Mouse (Mus musculus) adrenal gland (tissue): ENCODE results near the gene Gata3.

Source experiments
- intact Hi-C: fragments of 180-260 bp; cut with DNase I; formaldehyde crosslinking; loops from one replicate; pipeline ENCODE4 v1.15.1; 2025
- long read RNA-seq, 2 experiments: library from polyadenylated mRNA; unstranded; transcript quantifications; one replicate each; pipeline ENCODE4 v2.0.0; 2020; ENCODE audit warnings: borderline replicate concordance in 1 of 2; ENCODE audit not compliant: insufficient replicate concordance in 1 of 2

Gene Gata3
- long read RNA-seq, experiment 1, partial matches to known transcripts, result 16 of 23 reads
- long read RNA-seq, experiment 1, other reads (novel, unspliced or antisense), result 5 of 23 reads
- long read RNA-seq, experiment 2, partial matches to known transcripts, result 6 of 13 reads
- long read RNA-seq, experiment 2, other reads (novel, unspliced or antisense), result 6 of 13 reads

GRCm38 (mm10) chr2:9889651-9890183, at the start of gene Gata3:
TSS of gene Gata3 (minus strand) at chr2:9890034.
- intact Hi-C loops, result loop anchor here (5.0 to 10.0 kb wide), 3 partner anchors 118 to 1215 kb away; no protein-coding TSS in a partner anchor

DNA sequence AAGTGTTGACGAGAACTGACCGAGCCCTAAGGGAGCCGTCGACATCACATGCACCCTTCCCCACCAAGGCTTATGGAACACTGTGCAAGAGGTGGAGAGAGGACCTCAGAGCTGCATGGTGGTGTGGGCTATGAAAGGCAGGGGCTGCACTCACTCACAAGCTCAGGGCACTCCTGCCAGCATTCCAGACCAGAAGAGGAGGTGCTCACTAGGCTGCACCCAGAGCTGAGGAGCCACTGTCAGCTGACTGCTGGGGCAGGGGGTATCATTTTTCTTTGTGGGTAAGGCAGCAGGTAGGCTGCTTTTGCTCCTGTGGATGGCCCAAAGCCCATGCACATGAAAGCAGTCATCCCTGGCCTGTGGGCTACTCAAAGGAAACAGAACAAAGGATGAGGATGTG, 49.4 kb upstream of the Gata3 start:
- intact Hi-C loops, result no loop called here

DNA sequence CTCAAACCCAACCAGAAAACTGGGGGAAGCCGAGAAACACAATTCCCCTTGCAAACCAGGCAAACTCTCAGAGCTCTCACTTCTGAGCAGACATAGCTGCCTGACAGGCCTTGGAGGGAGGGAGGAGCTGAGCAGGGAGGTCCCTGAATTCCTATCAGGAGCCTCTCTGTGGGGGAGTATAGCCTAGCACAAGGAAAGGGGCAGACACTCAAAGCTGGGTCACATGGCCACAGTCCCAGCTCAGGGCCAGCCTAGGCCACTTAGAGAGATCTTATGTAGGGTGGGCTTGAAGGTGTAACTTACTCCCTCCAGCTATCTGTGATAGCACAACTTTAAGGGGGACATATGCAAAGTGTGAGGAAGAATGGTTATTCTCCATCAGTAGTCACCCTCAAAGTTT, 46.1 kb upstream of the Gata3 start:
- intact Hi-C loops, result no loop called here

GRCm38 (mm10) chr2:9926905-9927283, 37.1 kb upstream of the Gata3 start:
- intact Hi-C loops, result no loop called here

- intact Hi-C loops, result no loop called here
Measured at GRCm38 (mm10) chr2:9926194-9926904, 36.5 kb upstream of the Gata3 start.

GRCm38 (mm10) chr2:9918691-9919471, 29.0 kb upstream of the Gata3 start:
- intact Hi-C loops, result no loop called here

- intact Hi-C loops, result no loop called here
Measured at GRCm38 (mm10) chr2:9917602-9918001, 27.8 kb upstream of the Gata3 start.

DNA sequence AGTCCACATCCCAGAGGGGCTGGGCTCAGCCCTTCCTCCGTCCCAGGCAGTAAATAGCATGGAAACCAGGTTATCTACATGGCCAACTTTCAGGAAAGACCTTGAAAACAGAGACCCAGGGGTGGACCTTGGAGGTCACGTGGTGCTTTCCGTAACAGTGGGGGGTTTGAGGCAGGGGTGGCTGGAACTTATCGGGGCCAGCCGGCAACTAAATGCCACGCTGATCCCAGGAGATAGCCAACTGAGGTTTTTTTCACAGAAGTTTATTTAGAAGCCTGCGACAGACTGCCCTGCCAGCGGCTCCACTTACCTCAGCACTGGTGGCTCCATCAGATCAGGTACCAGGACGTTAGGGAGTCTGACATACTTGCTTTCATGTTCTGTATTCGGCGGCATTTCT, 16.2 kb upstream of the Gata3 start:
- intact Hi-C loops, result no loop called here

DNA sequence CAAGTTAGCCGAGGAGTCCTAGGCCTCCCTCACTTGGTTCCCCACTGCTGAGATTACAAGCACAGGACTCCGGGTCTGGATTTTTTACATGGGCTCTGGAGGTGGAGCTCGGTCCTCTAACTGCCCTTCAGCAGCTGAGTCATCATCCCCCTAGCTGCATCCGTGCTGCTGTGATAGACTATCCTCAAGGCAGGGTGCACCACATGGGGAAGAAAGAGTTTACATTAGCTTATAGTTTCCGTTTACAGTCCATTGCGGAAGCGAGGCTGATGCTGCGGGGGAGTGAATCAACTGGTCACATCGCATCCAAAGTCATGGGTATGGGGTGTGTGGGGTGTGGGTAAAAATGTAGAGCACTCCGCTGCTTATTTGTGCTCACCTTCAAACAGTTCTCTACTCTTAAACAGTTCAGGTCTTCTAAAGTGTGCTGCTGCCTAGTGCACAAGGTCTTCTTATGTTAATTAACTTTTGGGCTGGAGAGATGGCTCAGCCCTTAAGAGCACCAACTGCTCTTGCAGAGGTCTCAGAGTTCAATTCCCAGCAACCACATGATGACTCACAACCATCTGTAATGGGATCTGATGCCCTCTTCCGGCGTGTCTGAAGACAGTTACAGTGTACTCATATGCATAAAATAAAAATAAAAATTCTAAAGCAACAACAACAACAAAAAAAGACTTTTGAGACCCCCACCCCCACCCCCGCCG, 14.2 kb upstream of the Gata3 start:
- intact Hi-C loops, result no loop called here

- intact Hi-C loops, result no loop called here
Measured at GRCm38 (mm10) chr2:9897846-9898245, 8.0 kb upstream of the Gata3 start.

DNA sequence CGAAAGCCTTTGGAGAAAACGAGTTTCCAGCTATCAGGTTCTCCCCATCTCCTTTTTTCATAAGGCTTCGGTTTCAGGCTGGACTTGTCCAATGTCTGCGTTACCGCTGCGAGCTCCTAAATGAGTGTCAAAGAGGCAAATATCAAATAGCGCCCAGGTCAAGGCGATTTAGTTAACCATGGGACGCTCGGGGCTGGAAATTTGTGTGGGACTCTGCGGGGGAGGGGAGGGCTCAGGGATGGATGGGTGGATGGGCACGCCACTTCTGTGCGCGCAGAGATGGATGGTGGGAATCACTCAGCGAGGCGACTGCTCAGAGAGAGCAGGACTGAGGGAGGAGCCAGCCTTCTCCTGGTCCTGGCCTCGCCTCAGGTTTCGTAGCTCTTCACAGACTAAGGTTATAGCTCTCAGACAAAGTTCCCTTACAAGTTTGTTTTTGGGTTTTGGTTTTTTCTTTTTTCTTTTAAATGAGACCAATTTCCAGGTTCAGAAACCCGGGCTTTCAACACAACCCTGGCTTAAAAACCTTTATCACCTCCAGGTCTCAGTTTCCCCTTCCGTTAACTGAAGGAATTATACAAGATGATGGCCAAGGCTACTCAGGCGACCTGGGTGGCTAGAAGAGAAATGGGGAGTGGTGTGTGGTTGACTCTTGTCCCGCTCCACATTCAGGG, 6.4 kb upstream of the Gata3 start:
- intact Hi-C loops, result no loop called here

DNA sequence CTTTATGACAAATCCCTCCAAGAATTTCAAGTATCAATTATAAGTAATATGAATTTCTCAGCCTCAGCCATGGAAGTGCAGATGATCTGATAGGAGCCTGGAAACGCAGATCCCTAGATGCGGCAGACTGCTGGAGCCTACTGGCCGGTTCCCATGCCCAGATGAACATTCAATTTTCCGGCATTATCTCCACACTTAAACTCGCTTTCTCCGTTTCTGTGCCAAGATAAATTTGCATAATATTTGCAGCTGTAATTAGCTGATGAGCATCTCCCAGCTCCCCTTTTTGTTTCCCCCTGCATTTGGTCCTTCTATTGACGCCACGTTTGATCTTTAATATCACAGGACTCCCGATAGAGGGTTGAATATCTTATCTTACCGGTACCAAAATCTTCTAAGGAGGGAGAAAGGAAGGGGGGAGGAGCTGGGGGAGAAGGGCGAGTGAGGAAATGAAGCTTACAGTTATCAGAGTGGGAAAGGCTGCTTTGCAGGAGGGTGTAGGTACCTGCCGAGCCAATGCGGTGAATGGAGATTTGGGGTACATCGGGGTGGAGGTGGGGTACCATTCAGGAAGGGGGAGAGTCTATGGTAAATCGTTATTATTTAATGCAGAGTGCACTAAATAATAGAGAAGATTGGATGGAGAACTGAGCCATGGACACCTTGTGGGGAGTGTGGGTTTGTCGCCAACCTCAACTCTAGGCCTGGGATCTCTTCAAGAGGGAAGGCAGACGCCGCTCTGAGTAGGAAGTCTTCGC, 5.2 kb upstream of the Gata3 start:
- intact Hi-C loops, result no loop called here

DNA sequence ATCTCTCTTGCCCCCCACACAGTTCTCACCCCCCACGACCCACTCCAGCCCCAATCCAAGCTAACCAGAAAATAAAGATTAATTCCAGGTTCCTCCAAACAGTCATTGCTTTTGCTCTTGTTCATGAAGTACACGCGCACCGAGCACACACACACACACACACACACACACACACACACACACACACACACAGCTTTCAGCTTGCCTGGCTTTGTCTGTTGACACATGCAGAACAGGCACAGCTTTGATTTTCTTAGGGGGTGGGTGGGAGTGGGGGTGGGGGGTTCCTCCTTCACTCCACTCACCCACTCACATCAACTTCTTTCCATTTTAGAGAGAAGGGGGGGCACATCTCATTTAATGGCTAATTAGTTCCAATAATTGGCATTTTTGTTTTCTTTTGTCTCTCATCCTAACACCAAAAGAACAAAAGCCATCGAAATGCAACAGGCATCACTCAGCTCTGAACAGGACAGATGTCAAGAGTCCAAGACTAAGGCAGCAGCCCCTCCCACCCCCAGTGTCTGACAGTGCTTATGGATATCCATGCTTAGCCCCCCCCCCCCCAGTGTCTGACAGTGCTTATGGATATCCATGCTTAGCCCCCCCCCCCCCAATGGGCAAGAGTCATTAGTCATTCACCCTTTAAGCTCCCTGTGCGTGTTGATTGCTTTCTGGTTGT, 3.6 kb upstream of the Gata3 start:
- intact Hi-C loops, result no loop called here

DNA sequence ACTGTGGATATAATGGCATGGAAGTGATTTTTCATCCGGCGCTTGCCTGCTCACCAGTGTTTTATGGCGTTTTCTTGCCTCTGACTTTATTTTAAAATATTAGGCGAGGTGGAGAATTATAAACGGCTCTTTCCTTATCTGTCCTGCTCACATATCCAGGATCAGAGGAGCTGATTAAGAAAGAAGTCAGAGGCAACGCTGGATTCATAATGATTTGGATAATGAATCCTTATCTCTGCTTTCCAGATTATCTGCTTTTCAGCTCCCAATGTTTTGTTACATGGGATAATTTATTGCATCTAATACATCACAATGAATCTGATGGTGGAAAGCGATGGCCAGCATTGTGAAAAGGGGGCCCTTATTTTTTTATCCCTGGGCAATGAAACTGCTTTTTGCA, 2.7 kb upstream of the Gata3 start:
- intact Hi-C loops, result no loop called here

DNA sequence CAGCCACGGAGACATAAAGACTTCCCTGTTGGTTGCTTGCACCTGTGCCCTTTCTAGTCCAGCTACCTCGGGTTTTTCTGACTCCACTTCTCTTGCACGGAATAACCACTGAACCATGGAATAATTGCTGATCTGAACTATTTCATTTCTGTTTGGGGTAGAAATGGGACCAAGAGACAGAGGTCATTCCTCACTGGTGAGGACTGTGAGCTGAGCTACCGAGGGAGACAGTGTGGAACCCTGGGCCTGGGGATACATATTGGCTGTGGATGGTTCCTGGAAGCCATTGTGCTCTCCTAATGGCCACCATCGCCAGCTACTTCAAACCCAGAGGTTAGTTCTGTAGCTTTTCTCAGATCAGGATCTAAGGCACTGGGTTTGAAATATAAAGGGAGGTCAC, 1.1 kb upstream of the Gata3 start:
- intact Hi-C loops, result no loop called here

DNA sequence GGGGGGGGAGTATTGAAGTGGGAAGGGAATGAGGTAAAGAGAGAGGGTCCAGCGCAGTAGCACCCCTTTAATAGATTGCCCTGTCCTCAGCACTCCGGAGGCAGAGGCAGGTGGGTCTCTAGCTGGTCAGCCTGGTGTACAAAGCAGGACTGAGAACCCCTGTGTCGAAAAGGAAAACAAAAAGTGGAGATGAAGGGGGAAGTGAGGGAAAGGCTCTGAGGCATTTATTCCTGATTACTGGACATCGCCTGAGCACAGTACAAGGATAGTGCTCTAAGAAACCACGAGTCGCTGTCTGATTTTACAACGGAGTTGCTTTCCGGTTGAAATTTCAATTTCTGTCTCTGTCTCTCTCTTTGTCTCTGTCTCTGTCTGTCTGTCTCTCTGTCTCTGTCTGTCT, 417 bp upstream of the Gata3 start:
- intact Hi-C loops, result no loop called here

GRCm38 (mm10) chr2:9888913-9889650, 752 bp downstream of the Gata3 start, which contains the start of gene 9230102O04Rik:
TSS of gene 9230102O04Rik (minus strand) at chr2:9889540.
- intact Hi-C loops, result loop anchor here (5.0 to 10.0 kb wide), 3 partner anchors 118 to 1214 kb away; no protein-coding TSS in a partner anchor

DNA sequence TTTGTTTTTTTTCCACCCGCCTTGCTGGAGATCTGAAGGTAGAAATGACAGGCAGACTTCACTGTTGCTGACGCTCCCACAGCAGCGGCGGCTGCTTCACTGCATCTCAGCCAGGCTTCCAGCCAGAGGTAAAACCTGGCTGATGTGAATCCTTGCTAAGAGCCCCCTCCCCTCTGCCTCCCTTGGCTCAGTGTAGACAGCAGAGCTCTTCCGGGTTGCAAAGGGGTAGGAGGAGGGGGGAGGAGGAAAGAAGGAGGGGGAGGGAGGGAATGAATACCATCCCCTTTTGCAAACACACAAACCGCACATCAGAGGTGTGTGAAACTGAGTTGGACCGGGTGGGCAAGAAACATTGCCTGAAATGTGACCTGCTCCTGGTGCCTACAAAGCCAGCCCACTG, 2.2 kb downstream of the Gata3 start:
- intact Hi-C loops, result loop anchor here (5.0 to 10.0 kb wide), 3 partner anchors 120 to 1213 kb away; no protein-coding TSS in a partner anchor
